Mouse (Mus musculus) brain, embryonic 14.5 days (tissue): Measurements from ENCODE around the gene Ankfn1.

Experiments used
- CTCF ChIP-seq: fragments of 200-500 bp; IDR thresholded peaks from 2 replicates; pipeline ENCODE4 v1.5.1; 2012; ENCODE audit warnings: inconsistent platforms, mild to moderate bottlenecking, moderate library complexity, borderline replicate concordance; ENCODE audit not compliant: insufficient read depth, insufficient read length; ENCODE audit errors: extremely low read depth
- POLR2A ChIP-seq: fragments of 200-500 bp; IDR thresholded peaks from 2 replicates; pipeline ENCODE4 v1.6.1; 2012; ENCODE audit warnings: mild to moderate bottlenecking, inconsistent platforms, borderline replicate concordance; ENCODE audit not compliant: poor library complexity, insufficient read depth, insufficient read length, severe bottlenecking; ENCODE audit errors: extremely low read depth

DNA sequence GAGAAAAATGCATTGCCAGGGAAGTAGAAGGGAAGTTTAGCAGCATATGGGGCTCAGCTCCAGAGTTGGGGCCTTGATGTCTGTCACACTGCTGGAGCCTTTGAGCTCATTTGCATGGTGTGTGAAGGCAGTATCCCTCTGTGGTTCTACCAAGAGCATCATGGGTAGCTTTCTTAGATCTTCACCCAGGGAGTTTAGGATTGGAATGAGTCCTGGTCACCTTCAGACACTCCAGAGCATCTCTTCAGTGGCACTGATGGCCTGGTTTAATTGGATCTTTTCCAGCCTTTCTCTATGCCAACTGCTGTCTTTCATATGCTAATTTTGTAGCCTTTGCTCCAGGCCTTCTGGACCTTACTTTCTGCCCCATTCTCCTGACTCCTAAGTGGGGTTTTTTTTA, 157.5 kb downstream of the Ankfn1 start:
- TF ChIP-seq POLR2A (no peak), CTCF (no peak)
